Mouse (Mus musculus): ENCODE measurements at regions not wholly inside any gene's neighbourhood (a gene's known extent, or its start where the extent isn't known, plus 50 kb on each side); places are given as distances from the start of the nearest gene placed in this dataset.
A peak's percentile ranks its signal among the peaks of the same experiment; 100 is the strongest.

DNA sequence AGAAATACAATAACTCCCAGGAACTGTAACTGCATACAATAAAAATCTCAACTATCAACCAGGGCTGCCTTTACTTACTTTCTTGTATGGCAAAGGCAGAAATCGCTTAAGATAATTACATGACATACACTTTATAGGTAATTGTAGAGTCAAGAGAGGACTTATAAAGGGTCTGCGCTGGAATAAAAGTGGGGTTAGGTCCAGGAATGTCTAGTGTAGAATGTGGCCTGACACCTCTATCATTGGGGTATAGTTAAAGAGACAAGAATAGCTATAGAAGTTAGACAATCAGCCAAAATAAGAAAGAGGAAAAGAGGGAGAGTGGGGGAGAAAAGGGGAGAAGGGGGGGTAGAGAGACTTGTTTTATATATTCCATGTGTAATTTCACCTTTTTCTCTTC, 144.8 kb upstream of the Gimd1 start:
- no peak for DNase-seq (ENCODE audit: low read depth)

DNA sequence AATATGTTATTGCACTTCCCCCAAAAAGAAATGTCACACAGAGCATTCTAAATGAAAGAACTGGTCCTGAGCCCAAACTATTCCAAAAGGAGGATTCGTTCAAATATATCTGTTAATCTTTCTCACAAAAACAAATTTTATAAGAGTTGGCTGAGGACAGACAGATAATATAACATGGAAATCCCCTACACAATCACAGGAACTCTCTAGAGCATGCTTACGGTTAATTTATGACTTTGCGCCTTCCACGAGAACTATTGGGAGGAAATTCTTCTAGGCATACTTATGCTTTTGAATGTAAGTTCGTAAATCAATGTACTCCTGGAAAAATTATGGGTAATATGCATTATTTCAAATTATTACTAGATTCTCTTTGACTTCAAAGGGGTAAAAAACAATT, 144.1 kb upstream of the Gimd1 start:
- no peak for DNase-seq (ENCODE audit: low read depth)

DNA sequence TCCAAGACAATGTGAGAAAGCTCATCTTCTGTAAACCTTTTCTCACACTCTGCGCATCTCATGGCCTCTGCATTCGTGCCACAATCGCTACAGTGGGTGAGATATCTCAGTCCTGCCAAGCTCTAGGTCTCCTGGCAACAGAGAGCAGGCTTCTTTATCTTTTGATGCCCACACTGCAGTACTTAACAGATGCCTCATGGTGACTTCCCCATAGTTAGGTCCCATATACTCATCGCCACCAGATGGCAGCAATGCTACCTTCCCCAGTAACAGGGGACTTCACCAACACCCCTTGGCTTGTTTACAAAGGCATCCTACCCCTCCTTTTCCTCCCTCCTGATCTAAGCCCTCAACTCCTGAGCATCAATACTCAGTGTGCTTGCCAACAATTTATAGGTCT, 123.5 kb upstream of the Gimd1 start:
- peak; percentile 2 for DNase-seq (ENCODE audit: low read depth)

DNA sequence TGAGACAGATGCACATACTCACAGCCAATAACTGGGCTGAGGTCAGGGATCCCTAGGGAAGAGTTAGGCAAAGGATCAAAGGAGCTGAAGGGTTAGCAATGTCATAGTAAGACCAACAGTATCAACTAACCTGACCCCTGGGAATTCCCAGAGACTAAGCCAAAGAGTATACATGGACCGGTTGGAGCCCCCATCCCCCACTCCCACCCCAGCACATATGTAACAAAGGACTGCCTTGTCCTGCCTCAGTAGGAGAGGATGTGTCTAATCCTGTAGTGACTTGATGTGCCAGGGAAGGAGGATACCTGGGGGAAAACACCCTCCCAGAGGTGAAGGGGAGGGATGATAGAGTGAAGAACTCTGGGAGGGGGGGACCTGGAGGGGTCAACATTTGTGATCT, 119.4 kb upstream of the Gimd1 start:
- no peak for DNase-seq (ENCODE audit: low read depth)

DNA sequence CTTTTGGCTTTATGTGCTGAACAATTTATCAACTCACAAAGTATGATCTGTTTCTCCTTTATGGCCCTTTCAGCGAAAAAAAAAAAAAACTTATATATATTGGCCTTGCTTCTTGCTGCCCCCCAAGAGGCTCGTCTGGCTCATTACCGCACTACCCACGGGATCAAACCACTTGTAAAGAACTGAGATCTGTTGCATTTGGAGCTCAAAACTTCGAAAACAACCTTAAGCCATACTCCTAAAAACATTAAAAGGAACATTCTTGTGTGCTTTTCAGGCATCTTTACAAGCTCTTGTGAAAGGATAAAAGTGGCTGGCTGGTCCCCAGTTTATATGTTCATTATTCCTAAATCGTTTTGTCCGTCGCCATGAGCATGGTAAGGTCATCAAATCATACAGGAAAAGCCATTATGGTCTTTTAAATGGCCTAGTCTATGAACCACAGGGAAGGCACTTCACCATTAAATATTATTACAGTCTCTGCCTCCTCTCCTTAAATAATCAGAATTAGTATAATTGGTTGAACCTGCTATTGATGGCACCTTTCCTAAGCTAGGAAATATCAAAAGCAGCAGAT, 117.0 kb upstream of the Gimd1 start:
- no peak for DNase-seq (ENCODE audit: low read depth)

DNA sequence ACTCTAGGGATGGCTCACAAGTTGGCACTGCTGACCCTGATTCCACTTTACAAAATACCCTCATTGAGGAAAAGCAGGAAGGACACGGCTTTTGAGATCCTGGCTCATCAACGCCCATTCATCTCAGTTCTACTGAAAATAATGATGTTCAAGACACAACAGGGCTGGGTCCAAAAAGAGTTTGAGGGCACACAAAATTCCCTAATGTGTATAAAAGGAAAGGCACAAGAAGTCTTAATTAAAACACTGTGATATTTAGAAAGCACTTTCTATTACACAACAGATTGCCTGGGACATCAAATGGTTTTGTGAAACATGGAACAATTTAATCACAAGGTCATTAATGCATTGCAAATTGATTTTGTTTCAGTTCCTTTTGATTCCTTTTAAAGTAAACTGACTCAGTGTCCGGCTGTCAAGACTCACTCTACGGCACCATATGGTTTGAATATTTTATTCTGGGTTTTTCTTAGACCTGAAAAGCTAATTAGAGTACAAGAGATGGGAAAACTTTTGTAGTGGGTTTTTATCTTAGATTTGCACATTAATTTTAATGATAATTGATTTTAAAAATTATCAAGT, 96.2 kb upstream of the Gimd1 start:
- no peak for DNase-seq (ENCODE audit: low read depth)

DNA sequence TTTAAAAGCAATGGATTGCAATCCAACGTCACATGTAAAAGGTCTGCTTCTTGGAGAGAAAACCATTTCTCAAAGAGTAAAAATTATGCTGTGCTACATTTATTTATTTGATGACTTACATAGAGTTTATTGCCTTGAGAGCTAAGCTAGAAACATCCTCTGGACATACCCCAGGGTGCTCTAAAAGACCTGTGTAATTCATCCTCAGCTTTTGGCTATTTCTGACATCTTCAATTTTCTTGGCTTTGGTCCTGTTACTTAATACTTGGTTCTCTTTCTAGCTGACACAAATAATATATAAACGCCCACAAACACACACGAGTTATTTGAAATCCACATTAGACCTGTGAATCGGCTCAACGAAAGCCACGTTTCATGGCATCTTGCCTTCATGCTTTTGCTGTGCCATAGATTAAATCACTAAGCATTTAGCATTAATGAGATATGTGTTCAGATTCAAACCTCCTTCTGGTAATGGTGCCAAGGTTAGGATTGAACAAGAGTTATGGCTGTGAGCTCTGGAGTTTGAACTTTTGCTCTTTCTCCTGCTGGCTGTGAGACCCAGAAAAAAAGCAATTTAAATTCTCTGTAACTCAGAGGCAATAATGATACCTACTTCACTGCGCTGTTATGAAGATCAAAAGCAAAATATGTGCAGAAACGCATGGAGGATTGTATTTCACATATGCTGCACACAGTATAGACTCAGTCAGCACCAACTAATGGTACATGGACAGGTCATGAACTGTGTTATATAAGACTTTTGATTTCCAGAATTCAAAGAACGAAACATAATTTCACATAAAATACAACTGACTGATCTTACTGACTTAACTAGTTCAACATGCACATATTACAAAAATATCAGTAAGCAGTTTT, 89.6 kb upstream of the Gimd1 start:
- DNase-seq (ENCODE audit: low read depth): no peak

DNA sequence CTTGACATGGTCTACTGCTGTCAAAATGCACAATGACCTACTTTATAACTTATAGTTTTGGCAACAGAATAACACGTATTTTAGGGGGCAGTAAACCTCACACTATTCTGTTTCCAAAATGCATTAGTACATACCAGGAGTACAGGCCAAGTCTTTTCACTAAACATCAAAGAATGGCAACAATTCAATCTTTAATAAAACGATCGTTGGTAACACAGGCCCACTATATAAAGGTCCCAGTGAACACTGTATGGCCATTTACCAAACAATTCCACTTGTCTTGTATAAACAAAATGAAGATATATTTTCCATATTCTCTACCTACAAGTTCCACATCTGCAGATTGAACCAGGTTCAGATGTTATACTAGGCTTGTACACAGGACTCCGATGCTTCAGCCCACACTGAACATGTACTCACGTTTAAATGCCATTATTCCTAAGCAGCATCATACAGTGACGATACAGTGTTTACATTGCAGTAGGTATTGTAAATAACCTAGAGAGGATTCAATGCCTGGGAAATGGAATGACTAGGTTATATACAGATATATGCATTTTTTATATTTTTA, 78.3 kb upstream of the Gimd1 start:
- no peak for DNase-seq (ENCODE audit: low read depth)

DNA sequence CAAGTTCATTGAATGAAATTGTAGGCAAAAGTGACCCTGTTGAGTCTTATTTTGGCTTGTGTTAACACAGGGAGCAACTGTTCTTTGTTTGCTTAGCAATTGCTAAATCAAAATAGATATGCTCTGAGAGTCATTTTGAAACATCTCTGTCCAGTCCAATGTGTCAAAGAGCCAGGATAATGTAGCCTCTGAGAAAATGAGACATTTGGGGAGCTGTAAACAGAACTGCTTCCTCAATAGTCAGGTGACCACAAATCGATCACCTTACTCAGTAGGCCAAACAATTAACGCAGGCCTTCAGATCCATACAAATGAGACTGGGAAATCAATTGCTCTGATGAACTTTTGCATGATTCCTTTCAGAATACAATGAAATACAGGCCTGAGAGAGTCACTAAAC, 63.9 kb upstream of the Gimd1 start:
- DNase-seq (ENCODE audit: low read depth): no peak

DNA sequence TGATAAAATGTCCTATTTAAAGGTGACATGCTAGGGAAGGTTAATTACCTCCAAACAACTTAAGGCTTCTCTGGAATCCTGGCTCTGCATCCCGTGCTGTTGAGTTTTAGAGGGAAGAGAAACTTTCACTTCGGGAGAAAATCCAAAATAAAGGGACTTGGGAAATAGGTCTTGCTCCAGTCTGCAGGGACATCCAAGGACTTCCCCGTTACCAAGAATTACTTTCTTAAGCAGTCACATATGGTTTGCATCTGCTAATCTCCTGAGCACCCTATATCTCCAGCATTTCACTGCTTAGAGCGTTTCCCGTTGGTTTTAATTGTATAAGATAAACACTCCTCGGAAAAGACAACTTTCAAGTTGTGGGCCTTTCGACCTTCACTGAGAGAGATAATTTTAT, 63.3 kb upstream of the Gimd1 start:
- DNase-seq (ENCODE audit: low read depth): no peak
